Mouse (Mus musculus): ENCODE measurements around the gene C530025M09Rik.

- TF ChIP-seq CTCF (IDR thresholded peaks at IDR 0.05; ENCODE audit: borderline replicate concordance, insufficient read depth, low read length) (no peak), POLR2A (IDR thresholded peaks at IDR 0.05; ENCODE audit: low read depth, low read length) (no peak)
These were observed 8.7 kb upstream of the C530025M09Rik start for GRCm38 (mm10) chr2:149839666-149840065.

All from embryonic fibroblast, embryonic 13.5 days (primary cell).